Mouse (Mus musculus) lung, adult 2 months (tissue): ENCODE measurements around the gene Gm38394. TPM values are rescaled to one million over a fixed set of nuclear protein-coding genes. Genes with fewer than 3 reads are reported as not detected.

ENCODE experiments used
- DNase-seq: peaks from one replicate; pipeline ENCODE4 v3.0.0; 2022
- H3K4me1 ChIP-seq: fragments of 200-500 bp; 2 replicates; pipeline ENCODE4 v1.6.1; 2011; ENCODE audit warnings: low read length; ENCODE audit not compliant: control insufficient read depth, insufficient read depth
- H3K4me3 ChIP-seq: fragments of 200-500 bp; replicated peaks from 2 replicates; pipeline ENCODE3; 2011; ENCODE audit warnings: low read depth, mild to moderate bottlenecking, control low read depth, low read length; ENCODE audit errors: extremely low read depth
- CTCF ChIP-seq: fragments of 200-500 bp; IDR thresholded peaks from 2 replicates; pipeline ENCODE4 v1.5.1; 2011; ENCODE audit warnings: mild to moderate bottlenecking, low read length, control low read depth; ENCODE audit not compliant: insufficient read depth
- POLR2A ChIP-seq: fragments of 200-500 bp; IDR thresholded peaks from 2 replicates; pipeline ENCODE4 v1.6.1; 2011; ENCODE audit warnings: low read depth, mild to moderate bottlenecking, control low read depth, low read length, borderline replicate concordance; ENCODE audit errors: extremely low read depth
- WGBS: fragments of 180-500 bp; shearing (Covaris S2); methylation state at CpG from one replicate; pipeline ENCODE4 v1.1.7; 2018; 5-methylcytosine and 5-hydroxymethylcytosine counted together
- polyA plus RNA-seq: library from polyadenylated mRNA; depleted of rRNA; stranded (reverse); fragments of >200 nt; gene quantifications from 2 replicates; pipeline ENCODE4 v1.2.3, GENCODE M21; 2012; rRNA removed

Gm38394 gene
- polyA plus RNA-seq, 1 experiment = 5.3 TPM

GRCm38 (mm10) chr1:133609771-133610502 lies 51.2 kb downstream of the Gm38394 start, which contains the start of gene Snrpe:
Gene Snrpe (minus strand): TSS chr1:133610291.
- DNase-seq = peak; percentile 88
- H3K4me3 ChIP-seq = peak within 1 kb of the TSS; percentile 82
- no peaks in the 10 kb centered on the region for H3K4me1 ChIP-seq
- TF ChIP-seq CTCF (peak; percentile 94), POLR2A (peak; percentile 77; the same call in 1 of the 2 replicates)
- under 1% methylated on average over 73 of the region's 73 CpGs for WGBS

- TF ChIP-seq CTCF = no peak
- TF ChIP-seq POLR2A = no peak
These were observed 57.9 kb downstream of the Gm38394 start for GRCm38 (mm10) chr1:133603174-133603573.

GRCm38 (mm10) chr1:133596298-133597007 lies 64.7 kb downstream of the Gm38394 start:
- WGBS = 25% methylated on average over 4 of the region's 4 CpGs
- Histone ChIP-seq H3K4me3 (no peak overlapping the region), H3K4me1 (no peaks in the 10 kb centered on the region)
- no peak for DNase-seq
- TF ChIP-seq CTCF = no peak
- no peak for TF ChIP-seq POLR2A

More at GRCm38 (mm10) chr1:133603174-133603573, 57.9 kb downstream of the Gm38394 start:
- Histone ChIP-seq H3K4me3 (no peak overlapping the region), H3K4me1 (no peaks in the 10 kb centered on the region)
- 91% methylated on average over 4 of the region's 4 CpGs for WGBS
- DNase-seq = no peak

- Histone ChIP-seq H3K4me1 (no peaks in the 10 kb centered on the region), H3K4me3 (no peak overlapping the region)
- DNase-seq = no peak
- TF ChIP-seq POLR2A (no peak), CTCF (no peak)
- WGBS = 67% methylated on average over 6 of the region's 6 CpGs
These were observed 75.1 kb downstream of the Gm38394 start for GRCm38 (mm10) chr1:133585995-133586537.

- 28% methylated on average over 11 of the region's 11 CpGs for WGBS
- Histone ChIP-seq H3K4me3 (no peak overlapping the region), H3K4me1 (no peaks in the 10 kb centered on the region)
- no peak for DNase-seq
- TF ChIP-seq CTCF (no peak), POLR2A (no peak)
These were observed 89.8 kb downstream of the Gm38394 start for GRCm38 (mm10) chr1:133571293-133571692.

Other genes with a start within 250 kb of the Gm38394 start
- gene Sox13, start 236.9 kb downstream of the Gm38394 start, polyA plus RNA-seq = 134 and 144 TPM in 2 replicates
- 16.7 and 33.7 TPM in 2 replicates for gene Snrpe, start 51.0 kb downstream of the Gm38394 start, polyA plus RNA-seq
- gene Zbed6, start 433 bp downstream of the Gm38394 start, polyA plus RNA-seq = 2.0 and 4.6 TPM in 2 replicates
- gene Lax1, start 28.8 kb upstream of the Gm38394 start, polyA plus RNA-seq = 1.6 and 2.5 TPM in 2 replicates
- 9.5 and 11.3 TPM in 2 replicates for gene Atp2b4, start 139.7 kb upstream of the Gm38394 start, polyA plus RNA-seq
- gene Optc, start 246.7 kb upstream of the Gm38394 start, polyA plus RNA-seq = 1.6 and 3.1 TPM in 2 replicates